Mouse (Mus musculus) frontal cortex, postnatal 25 days (tissue): ENCODE measurements around the gene Cd3e.

Source experiments
- DNase-seq, 2 experiments: peaks; one replicate each; pipeline ENCODE4 v3.0.0; 2022; ENCODE audit warnings: low spot score in 2 of 2

The Cd3e gene

GRCm38 (mm10) chr9:45015841-45016240 is 6.4 kb upstream of the Cd3e start:
- DNase-seq = no peak

DNA sequence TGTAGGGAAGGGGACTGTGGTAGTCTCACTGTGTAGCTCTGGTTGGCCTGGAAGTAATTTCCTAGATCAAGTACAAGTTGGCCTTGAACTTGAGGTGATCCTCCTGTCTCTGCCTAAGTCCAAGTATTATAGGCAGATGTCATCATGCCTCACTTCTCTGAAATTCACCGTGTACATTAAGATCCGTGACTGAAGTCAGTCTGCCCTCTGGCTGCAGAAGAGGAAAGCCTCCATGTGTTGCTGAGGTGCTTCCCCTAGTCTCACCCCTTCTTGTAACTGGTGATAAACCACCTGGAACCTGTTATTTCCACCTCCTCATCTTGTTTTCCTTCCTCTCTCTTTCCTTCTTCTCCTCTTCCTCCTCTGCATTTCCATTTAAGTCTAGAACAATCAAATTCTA is 5.5 kb upstream of the Cd3e start:
- no peak for DNase-seq

DNA sequence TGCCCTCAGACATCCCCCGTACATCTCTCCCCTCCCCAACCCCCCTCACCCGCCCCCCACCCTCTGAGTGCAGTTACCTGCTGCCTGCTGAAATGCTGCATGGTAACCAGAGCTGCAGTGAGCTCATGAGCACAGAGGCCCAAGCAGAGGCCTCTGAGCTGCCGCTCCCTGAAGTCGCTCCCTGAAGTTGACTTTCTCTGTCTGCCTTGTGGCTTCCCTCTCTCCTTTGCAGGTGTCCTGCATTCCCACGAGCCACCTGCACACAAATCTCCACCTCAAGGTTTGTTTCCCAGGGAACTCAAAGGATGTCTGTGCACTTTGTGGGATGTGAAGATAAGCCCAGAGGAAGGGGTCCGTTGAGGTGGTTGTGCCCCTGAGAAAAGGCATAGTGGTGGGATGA is 1.9 kb upstream of the Cd3e start:
- DNase-seq = no peak

GRCm38 (mm10) chr9:45010461-45010860 is 1.0 kb upstream of the Cd3e start:
- no peak for DNase-seq

DNA sequence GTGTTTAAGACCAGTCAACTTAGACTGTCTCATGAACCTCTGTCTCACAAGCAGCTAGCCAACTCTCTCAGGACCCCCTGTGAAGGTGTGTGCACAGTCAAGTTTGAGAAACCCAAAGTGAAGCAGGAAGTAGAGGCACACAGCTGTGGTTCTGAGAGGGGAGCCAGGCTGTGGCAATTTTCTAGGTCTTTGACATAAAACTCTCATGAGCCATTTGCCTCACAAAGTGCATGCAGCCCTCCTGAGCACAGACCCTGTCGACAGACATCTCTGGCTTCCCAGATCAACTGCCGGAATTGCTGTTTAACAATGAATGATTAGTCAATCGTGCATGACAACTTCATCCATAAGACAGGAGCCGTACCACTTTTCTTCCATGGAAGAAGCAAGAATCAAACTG is 1.1 kb downstream of the Cd3e start:
- DNase-seq = no peak

DNA sequence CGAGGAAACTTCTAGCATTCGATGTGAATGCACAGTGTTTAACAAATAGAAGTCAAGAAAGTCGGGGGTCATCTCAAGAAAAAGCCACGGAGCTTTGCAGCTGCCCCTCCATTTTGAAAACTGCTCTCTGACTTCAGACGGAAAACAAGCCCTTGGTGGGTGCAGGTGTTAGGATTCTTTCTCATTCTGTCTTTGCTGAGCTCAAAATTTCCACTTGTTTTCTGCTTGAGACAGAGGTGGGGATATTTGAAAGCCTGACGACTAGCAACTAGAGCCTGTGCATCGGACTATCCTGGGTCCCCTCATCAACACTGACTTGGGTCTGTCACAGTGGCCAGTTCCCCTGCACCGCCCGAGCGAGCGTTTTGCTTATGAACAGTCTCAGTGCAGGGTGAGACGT is 2.0 kb downstream of the Cd3e start:
- DNase-seq = no peak

DNA sequence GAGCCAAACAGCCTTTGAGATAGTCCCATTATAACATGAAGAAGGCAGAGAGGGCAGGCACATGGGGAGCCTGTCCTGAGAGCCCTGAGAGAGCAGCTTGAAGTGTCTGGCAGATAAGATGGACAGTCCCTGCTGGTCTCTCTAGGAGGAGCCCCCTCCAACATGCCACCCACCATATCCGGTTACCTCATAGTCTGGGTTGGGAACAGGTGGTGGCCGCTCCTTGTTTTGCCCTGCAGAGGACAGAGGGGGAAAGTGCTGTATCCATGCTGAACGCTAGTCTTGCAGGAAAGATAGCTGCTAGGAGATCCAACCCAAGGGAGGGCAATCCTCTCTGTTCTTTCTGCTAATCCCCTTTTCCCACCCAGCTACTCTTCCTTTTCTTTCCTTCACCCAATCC is 9.2 kb downstream of the Cd3e start:
- DNase-seq = no peak

GRCm38 (mm10) chr9:44999776-45000175 is 9.7 kb downstream of the Cd3e start:
- DNase-seq = no peak

- no peak for DNase-seq
These were observed 10.3 kb downstream of the Cd3e start for GRCm38 (mm10) chr9:44999171-44999570.

GRCm38 (mm10) chr9:44998138-44998537 is 11.3 kb downstream of the Cd3e start:
- DNase-seq = no peak

DNA sequence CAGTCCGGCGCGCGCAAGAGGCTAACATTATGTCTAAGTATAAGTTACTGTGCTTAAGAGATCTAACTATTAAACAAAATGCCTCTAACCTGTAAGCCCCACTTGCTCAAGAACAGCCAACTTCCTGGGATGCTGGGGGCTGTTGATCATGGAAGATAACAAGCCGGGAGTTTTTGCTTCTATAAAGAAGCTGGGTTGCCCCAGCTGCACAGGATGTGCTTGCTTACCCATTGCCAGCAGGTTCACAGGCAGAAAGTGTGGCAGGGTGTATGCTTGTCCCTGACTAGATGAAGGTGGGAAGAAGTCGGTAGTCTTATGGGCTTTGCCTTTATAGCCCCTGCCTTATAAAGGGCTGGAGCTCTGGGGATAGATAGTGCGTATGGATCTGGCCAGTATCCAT is 12.8 kb downstream of the Cd3e start:
- no peak for DNase-seq

- no peak for DNase-seq
These were observed 14.5 kb downstream of the Cd3e start for GRCm38 (mm10) chr9:44994962-44995361.

DNA sequence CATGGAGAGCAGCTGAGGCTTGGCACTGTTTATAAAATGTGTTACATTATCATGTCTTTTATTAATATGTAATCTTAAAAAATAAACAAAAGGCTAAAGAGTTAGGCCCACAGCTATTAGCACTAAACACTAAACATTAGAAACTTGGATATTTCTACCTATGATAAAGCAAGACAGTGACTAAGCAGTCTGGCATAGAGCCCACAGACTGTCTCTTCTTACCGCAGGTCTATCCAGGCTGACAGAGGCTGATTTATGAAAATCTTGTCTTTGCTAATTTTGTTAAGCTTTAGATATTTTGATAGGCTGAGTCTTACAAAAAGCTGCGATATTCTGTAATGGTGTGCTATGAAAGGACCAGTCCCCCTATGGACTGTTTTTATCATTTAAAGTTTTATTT is 16.2 kb downstream of the Cd3e start:
- DNase-seq = no peak

DNA sequence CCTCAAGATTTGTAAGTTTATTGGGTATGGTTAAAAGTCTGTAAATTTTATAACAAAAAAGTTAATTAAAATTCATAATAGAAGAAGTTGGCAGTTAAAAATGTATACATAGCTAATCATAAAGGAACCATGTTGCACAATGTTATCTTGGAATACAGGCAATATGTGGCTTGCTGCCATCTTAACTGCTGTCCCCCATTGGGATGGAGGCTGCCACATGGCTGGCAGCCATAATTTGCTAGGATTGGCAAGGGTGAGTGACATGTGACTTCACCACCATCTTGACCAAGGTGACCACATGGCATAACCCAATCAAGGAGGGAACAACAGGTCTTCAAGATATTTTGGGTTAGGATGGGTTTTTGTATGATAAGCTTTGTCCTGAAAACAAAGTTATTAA is 17.2 kb downstream of the Cd3e start:
- no peak for DNase-seq

GRCm38 (mm10) chr9:44991821-44992220 is 17.6 kb downstream of the Cd3e start:
- no peak for DNase-seq

GRCm38 (mm10) chr9:44986976-44987375 is 22.5 kb downstream of the Cd3e start:
- no peak for DNase-seq

DNA sequence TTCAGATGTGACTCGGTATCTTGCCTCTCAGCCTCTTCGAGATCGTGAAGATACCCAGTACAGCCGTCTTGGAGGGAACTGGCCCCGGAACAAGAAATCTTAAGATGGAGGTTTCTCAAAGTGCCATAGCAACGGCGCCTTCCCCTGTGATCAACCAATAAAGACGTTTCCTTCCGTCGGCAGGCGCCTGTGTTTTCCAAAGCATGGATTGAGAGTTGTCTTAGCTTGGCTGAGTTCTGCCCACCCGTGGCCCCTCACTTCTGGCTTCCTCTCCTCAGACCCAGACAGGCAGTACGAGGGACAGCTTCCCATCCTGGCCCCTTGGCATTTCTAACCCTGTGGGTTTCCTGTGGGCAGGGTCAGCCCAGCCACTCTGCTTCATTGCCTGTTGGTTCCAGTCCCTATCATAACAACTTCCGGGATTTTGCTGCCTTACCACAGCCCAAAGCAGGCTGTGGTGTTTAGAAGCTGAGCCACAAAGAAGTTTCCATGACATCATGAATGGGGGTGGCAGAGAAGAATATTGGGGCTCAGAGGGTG is 23.1 kb downstream of the Cd3e start:
- no peak for DNase-seq

DNA sequence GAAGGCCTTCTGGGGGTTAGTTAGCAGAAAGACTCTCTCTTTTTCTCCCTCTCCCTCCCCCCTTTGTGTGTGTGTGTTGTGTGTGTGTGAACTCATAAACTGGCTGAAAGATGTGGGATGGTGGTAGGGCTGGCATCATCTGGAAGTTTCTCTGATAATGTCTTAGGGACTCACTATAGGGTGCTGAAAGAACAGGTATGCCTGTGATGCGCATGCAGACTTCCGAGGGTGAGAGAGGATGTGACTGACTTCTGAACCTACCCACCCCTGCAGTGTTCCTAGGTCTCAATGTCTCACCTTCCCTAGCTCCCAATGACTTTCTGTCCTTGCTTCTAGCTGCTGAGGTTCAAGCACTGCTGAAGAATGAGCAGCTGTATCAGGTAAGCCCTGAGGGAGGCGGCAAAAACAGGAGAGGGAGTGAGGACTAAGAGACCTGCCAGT is 23.7 kb downstream of the Cd3e start:
- DNase-seq = no peak

DNA sequence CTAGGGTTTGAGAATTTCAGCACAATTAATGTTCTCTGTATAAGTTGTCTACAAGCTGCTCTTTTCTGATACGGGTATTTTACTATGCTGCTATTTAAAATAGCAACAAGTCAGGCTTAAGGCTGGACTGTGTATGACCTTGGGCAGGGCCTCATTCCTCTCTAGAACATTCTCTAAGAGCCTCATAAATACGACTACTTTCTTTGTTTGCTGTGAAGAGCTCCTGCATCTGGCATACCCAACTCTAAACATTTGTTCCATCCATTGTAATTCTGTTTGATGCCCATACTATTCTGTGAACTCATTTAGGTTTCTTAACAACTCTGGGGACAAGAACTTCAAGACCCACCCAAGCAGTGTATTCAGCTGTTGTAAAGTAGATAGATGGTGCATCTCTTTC is 26.4 kb downstream of the Cd3e start:
- DNase-seq = no peak

DNA sequence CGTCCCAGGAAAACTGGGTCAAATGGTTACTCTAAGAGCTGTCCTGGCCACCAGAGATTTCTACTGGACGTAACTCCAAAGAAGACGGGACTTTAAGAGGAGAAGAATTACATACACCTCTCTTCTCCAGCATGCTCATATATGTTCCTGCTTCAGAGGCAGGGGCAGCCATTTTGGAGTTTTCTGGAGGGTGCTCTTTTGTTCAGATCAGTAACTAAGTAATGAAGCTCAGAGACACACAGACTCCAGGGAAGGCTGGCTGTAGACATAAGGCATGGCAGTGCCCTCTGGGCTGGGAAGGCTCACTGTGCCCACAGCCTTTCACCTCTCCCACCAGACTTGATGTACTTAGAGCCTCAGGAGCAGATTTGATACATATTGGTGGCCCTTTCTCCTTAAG is 26.9 kb downstream of the Cd3e start:
- no peak for DNase-seq

- no peak for DNase-seq
These were observed 27.3 kb downstream of the Cd3e start for GRCm38 (mm10) chr9:44982081-44982480.

GRCm38 (mm10) chr9:44981676-44982075 is 27.8 kb downstream of the Cd3e start, which contains the start of gene Cd3d:
TSS of gene Cd3d (plus strand) at chr9:44981786.
- DNase-seq = no peak

GRCm38 (mm10) chr9:44981104-44981503 is 28.3 kb downstream of the Cd3e start:
- DNase-seq = no peak

DNA sequence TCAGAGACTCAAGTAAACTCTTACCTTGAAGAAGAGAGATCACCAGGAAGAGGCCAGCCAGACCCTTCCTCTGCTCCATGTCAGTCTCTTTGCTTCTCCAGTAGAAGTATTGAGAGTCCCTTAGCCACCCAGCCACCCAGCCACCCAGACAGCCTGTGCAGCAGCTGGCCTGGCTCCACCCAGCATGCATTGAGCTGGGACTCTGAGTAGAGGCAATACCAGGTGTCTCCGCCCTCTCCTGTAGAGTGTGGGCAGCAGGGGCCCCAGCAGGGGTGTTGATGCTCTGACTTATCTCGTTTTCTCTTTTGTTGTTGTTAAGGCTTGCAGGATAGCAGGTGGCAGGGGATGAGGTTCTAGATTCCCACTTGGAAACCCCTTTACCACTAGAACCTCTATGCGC is 29.2 kb downstream of the Cd3e start, which contains the start of gene Cd3g:
Gene Cd3g, minus strand, starts transcription at position 190 of the 400 bp plus-strand sequence.
- DNase-seq = no peak
